Mouse (Mus musculus) forebrain, embryonic 15.5 days (tissue): ENCODE results near the gene Trp63. TPM values are rescaled to one million over a fixed set of nuclear protein-coding genes. Genes with fewer than 3 reads are reported as not detected.

Experiments used
- ATAC-seq: fragments of 200-750 bp; cut with Nextera tagmentation; replicated peaks from 2 replicates; pipeline ENCODE4 v1.8.0; 2017; ENCODE audit warnings: mild to moderate bottlenecking, moderate TSS enrichment, moderate library complexity
- H3K27ac ChIP-seq: fragments of 300-500 bp; sonication (generic); replicated peaks from 2 replicates; pipeline ENCODE4 v1.5.1; 2015; ENCODE audit warnings: mild to moderate bottlenecking, inconsistent platforms
- H3K27me3 ChIP-seq: fragments of 300-500 bp; sonication (generic); 2 replicates; pipeline ENCODE4 v1.6.1; 2015; ENCODE audit warnings: inconsistent platforms
- H3K36me3 ChIP-seq: fragments of 300-500 bp; sonication (generic); 2 replicates; pipeline ENCODE4 v1.6.1; 2015; ENCODE audit warnings: mild to moderate bottlenecking, inconsistent platforms
- H3K4me1 ChIP-seq: fragments of 300-500 bp; sonication (generic); 2 replicates; pipeline ENCODE4 v1.6.1; 2015; ENCODE audit warnings: inconsistent platforms
- H3K4me2 ChIP-seq: fragments of 300-500 bp; sonication (generic); replicated peaks from 2 replicates; pipeline ENCODE4 v1.6.1; 2015; ENCODE audit warnings: mild to moderate bottlenecking, inconsistent platforms
- H3K4me3 ChIP-seq: fragments of 300-500 bp; sonication (generic); 2 replicates; pipeline ENCODE4 v1.5.1; 2015; ENCODE audit warnings: mild to moderate bottlenecking, inconsistent platforms
- H3K9ac ChIP-seq: fragments of 300-500 bp; sonication (generic); replicated peaks from 2 replicates; pipeline ENCODE4 v1.6.1; 2015; ENCODE audit warnings: mild to moderate bottlenecking, inconsistent platforms
- H3K9me3 ChIP-seq: fragments of 300-500 bp; sonication (generic); 2 replicates; pipeline ENCODE4 v1.6.1; 2016; ENCODE audit warnings: inconsistent platforms
- WGBS: fragments of 180-500 bp; shearing (Covaris S2); methylation state at CpG from one replicate; pipeline ENCODE4 v1.1.7; 2015; ENCODE audit warnings: mixed read lengths; 5-methylcytosine and 5-hydroxymethylcytosine counted together
- polyA plus RNA-seq: library from polyadenylated mRNA; unstranded; fragments of >200 nt; fragmentation: Nextera tagmentation; extraction: Ambion mirVana; gene quantifications from 2 replicates; pipeline ENCODE4 v1.2.1, GENCODE M21; 2015

The Trp63 gene
- polyA plus RNA-seq, 1 experiment from 2014 or later: 0.13 TPM

DNA sequence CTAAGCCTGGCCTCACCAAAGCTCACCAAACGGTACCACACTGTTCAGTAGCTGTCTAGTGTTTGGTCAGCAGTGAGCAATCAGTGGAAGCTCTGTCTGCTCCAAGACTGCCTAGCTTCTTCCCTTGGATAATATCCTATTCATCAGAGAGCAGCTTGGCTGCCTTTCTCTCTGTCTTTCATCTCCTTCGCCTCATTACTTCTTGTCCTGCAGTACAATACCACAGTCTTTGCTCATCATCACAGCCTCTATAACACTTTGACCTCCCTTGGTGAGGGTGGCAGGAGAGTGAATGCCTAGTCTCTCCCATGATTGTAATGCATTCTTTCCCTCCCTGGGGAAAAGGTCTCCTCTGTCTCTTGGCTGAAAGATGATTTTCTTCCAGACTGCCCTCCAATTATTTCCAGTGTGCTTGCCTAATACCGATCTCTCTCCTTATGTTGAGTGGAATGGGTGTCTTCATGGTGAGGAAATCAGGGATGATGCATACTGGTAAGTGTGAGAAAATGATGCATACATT is 216.9 kb downstream of the Trp63 start:
- H3K9ac ChIP-seq: no peak overlapping the region
- H3K27ac ChIP-seq: no peak overlapping the region
- no peaks in the 10 kb centered on the region for H3K4me1 ChIP-seq
- H3K27me3 ChIP-seq: no peaks in the 10 kb centered on the region
- no peaks in the 10 kb centered on the region for H3K36me3 ChIP-seq
- no peak for ATAC-seq
- WGBS: 22% methylated on average over 3 of the region's 3 CpGs
- H3K9me3 ChIP-seq: no peaks in the 10 kb centered on the region
- H3K4me3 ChIP-seq: no peak overlapping the region
- H3K4me2 ChIP-seq: no peak overlapping the region

DNA sequence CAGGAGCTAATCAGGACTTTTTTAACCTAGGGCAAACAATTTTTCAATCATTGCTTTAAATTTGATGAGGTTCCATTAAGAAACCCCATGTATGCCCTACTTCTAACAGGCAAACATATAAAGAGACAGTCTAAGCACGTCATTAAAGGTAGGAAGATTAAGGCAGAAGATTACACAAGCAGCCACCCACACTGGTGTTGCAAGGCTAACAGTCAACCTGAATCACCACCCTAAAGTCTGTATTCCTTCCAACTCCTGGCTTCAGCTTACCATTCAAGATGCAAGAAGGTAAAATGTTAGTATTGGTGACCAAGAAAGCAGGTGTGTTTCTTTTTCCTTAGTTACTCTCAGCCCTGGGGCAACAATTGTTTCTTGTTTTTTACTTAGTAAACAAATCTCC is 228.6 kb downstream of the Trp63 start:
- 64% methylated on average over 1 of the region's 1 CpGs for WGBS
- H3K27me3 ChIP-seq: no peaks in the 10 kb centered on the region

DNA sequence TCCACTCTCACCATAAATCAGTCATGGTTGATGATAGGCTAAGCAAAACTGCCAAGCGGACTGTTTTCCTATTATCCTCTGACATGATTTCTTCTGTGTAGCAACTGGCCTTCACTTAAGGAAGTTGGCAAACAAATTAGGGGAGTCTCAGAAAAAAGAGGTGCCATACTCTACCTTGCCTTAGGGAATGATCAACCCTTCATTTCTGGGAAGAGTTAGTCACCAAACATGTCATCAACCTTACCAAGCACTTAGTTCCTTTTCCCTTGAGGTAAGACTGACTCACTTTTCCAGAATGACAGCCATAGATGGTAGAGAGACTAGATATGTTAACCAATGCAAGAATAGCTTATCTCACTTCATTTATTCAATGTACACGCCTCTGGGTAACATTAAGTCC is 250.6 kb downstream of the Trp63 start:
- H3K27ac ChIP-seq: no peak overlapping the region
- H3K4me2 ChIP-seq: no peak overlapping the region
- H3K27me3 ChIP-seq: no peaks in the 10 kb centered on the region
- no peaks in the 10 kb centered on the region for H3K4me1 ChIP-seq
- H3K9ac ChIP-seq: no peak overlapping the region
- H3K9me3 ChIP-seq: no peaks in the 10 kb centered on the region
- WGBS: 84% methylated on average over 2 of the region's 2 CpGs
- no peak for ATAC-seq
- H3K4me3 ChIP-seq: no peak overlapping the region
- H3K36me3 ChIP-seq: no peaks in the 10 kb centered on the region

More for the DNA sequence above, 228.6 kb downstream of the Trp63 start:
- Histone ChIP-seq H3K4me1 (no peaks in the 10 kb centered on the region), H3K27ac (no peak overlapping the region), H3K9ac (no peak overlapping the region), H3K4me3 (no peak overlapping the region), H3K36me3 (no peaks in the 10 kb centered on the region), H3K9me3 (no peaks in the 10 kb centered on the region), H3K4me2 (no peak overlapping the region)
- no peak for ATAC-seq
